Mouse (Mus musculus): ENCODE results near the gene Il2.

DNA sequence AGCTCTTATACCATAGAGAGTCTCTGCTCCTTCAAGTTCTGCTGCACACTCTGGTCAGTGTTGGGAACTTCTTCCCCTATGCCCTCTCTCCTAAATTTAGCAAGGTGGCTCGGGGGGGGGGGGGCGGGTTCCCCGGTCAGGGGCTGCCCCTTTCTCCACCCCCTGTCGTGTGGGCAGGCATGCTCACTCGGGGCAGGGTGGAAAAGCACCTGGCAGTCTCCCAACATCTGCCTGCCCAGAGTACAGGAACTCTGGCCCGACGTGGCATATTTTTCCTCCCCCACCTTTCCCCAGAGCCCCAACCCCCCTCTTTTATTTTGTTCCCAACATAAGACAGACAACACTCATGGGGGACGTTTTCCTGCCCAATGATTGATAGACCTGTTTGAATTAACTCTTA lies 20.6 kb upstream of the Il2 start:
- TF ChIP-seq CTCF (IDR thresholded peaks at IDR 0.05; ENCODE audit: borderline replicate concordance, insufficient read depth, low read length) (no peak), POLR2A (IDR thresholded peaks at IDR 0.05; ENCODE audit: low read depth, low read length) (no peak)

Measured in embryonic fibroblast, embryonic 13.5 days (primary cell).